ENCODE assay signal across 8 mouse cellular contexts in the genomic region with DNA sequence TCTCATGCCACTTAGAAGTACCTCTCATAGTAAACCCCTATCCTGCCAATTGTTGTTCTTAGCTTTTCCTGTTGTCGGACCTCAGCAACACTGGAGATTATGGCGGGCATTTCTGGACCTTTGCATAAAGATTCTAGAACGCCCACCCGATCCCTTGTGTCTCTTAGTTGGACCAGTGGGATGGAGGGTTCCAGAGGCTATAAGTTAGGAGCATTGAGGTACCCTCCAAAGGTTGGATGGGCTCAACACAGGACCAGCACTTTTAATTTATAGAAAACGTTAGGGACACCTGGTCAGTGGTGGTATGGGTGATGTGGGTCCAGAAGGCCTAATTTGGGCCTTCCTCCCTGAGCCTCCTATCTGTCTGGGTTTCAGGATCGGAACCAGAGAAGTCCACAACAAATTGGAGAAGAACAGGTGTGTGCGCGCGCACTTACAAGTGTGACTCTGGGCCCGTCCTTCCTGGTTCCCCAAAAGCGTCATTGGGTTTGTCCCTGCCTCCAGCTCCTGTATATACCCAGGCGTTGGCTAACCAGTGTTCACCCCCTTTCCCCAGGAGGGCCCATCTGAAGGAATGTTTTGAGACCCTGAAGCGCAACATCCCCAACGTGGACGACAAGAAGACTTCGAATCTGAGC. TPM values are rescaled to one million over a fixed set of nuclear protein-coding genes. Genes with fewer than 3 reads are reported as not detected.
DNase-seq lines count a peak whose midpoint lies in the region; ATAC-seq lines count a peak whose summit lies in the region.

No protein-coding gene starts in this region.

- ATAC-seq in hindbrain, embryonic 16.5 days, result no peak
- peak; percentile 0; the same call in 1 of the 2 replicates for ATAC-seq in midbrain, embryonic 15.5 days (replicated peaks)

- H3K4me3 ChIP-seq in embryonic facial prominence, embryonic 10.5 days, result peak overlapping the region; percentile 66
- peak overlapping the region; percentile 63 for H3K4me3 ChIP-seq in hindbrain, embryonic 16.5 days (ENCODE audit: low read length)
- peak overlapping the region; percentile 55 for H3K4me3 ChIP-seq in midbrain, embryonic 15.5 days

- H3K9ac ChIP-seq in hindbrain, embryonic 16.5 days (ENCODE audit: low read depth, low read length), result peak overlapping the region; percentile 67
- peak overlapping the region; percentile 51; the same call in 1 of the 2 replicates for H3K9ac ChIP-seq in midbrain, embryonic 15.5 days

- peak overlapping the region; percentile 87 for H3K4me2 ChIP-seq in hindbrain, embryonic 16.5 days (ENCODE audit: low read length)
- H3K4me2 ChIP-seq in midbrain, embryonic 15.5 days, result peak overlapping the region; percentile 64

- H3K27ac ChIP-seq in embryonic facial prominence, embryonic 10.5 days (replicated peaks), result peak overlapping the region; percentile 93
- peak overlapping the region; percentile 89 for H3K27ac ChIP-seq in hindbrain, embryonic 16.5 days (ENCODE audit: low read depth, low read length)
- H3K27ac ChIP-seq in midbrain, embryonic 15.5 days, result peak overlapping the region; percentile 86

- intact Hi-C loops in left cerebral cortex, postnatal 10 days (cut with DNase I), result no loop called here

- H3K4me1 ChIP-seq in embryonic facial prominence, embryonic 10.5 days, result peaks cover 69% of the 10 kb centered on the region
- H3K4me1 ChIP-seq in hindbrain, embryonic 16.5 days (ENCODE audit: control insufficient read depth, insufficient read depth, low read depth, low read length), result peaks cover 32% of the 10 kb centered on the region
- peaks cover 52% of the 10 kb centered on the region for H3K4me1 ChIP-seq in midbrain, embryonic 15.5 days

- H3K9me3 ChIP-seq in embryonic facial prominence, embryonic 10.5 days, result no peaks in the 10 kb centered on the region
- no peaks in the 10 kb centered on the region for H3K9me3 ChIP-seq in hindbrain, embryonic 16.5 days (ENCODE audit: control insufficient read depth, low read length)
- H3K9me3 ChIP-seq in midbrain, embryonic 15.5 days, result no peaks in the 10 kb centered on the region

- H3K27me3 ChIP-seq in embryonic facial prominence, embryonic 10.5 days (replicated peaks; ENCODE audit: low read depth, poor library complexity, severe bottlenecking), result peaks cover 3% of the 10 kb centered on the region; the same call in 1 of the 2 replicates
- no peaks in the 10 kb centered on the region for H3K27me3 ChIP-seq in hindbrain, embryonic 16.5 days (replicated peaks; ENCODE audit: control insufficient read depth, insufficient read depth, low read length)
- no peaks in the 10 kb centered on the region for H3K27me3 ChIP-seq in midbrain, embryonic 15.5 days (replicated peaks)

- H3K36me3 ChIP-seq in embryonic facial prominence, embryonic 10.5 days (replicated peaks), result peaks cover 43% of the 10 kb centered on the region
- H3K36me3 ChIP-seq in hindbrain, embryonic 16.5 days (ENCODE audit: control insufficient read depth, insufficient read depth, low read length), result peaks cover 7% of the 10 kb centered on the region; the same call in 1 of the 2 replicates
- H3K36me3 ChIP-seq in midbrain, embryonic 15.5 days (replicated peaks), result peaks cover 1% of the 10 kb centered on the region

- DNase-seq in layer of hippocampus, adult 11-12 months (ENCODE audit: low spot score), result peak; percentile 17
- DNase-seq in layer of hippocampus, postnatal 10 days (ENCODE audit: low spot score in 2 of 2), result no peak
- no peak for DNase-seq in embryonic facial prominence, embryonic 10.5 days (ENCODE audit: low spot score)
- no peak for DNase-seq in gastrocnemius, postnatal 10 days
- DNase-seq in left cerebral cortex, postnatal 10 days (ENCODE audit: extremely low spot score in 1 of 2, low spot score in 2 of 2), result no peak
- no peak for DNase-seq in Muller cell, postnatal 12 days (ENCODE audit: inconsistent ontology term)

- 43% methylated on average over 16 of the region's 16 CpGs for whole genome bisulfite sequencing in embryonic facial prominence, embryonic 10.5 days
- 48% methylated on average over 16 of the region's 16 CpGs for WGBS in hindbrain, embryonic 16.5 days
- WGBS in midbrain, embryonic 15.5 days, result 50% methylated on average over 16 of the region's 16 CpGs

RNA-seq across cellular contexts. Expression of a gene that starts 6.5 kb away (rescaled TPM):
- 10 to 100 TPM; 31.9 to 34.6 TPM for total RNA-seq in layer of hippocampus, postnatal 10 days (2021)
- polyA plus RNA-seq in embryonic facial prominence, embryonic 10.5 days (2016; fragmentation: Nextera tagmentation; extraction: Ambion mirVana), result 5.2 and 5.3 TPM in 2 replicates
- 7.3 and 8.4 TPM in 2 replicates for polyA plus RNA-seq in hindbrain, embryonic 16.5 days (2015; fragmentation: Nextera tagmentation; extraction: Ambion mirVana)
- polyA plus RNA-seq in midbrain, embryonic 15.5 days (2015; fragmentation: Nextera tagmentation; extraction: Ambion mirVana), result 9.9 and 10.2 TPM in 2 replicates
- 1 to 10 TPM; 7.6 to 9.8 TPM for total RNA-seq in gastrocnemius, postnatal 10 days (2021)
- 10 to 100 TPM; 33.5 to 34.9 TPM for total RNA-seq in left cerebral cortex, postnatal 10 days (2021)

RNA-seq across cellular contexts. Expression of a gene that starts 59.7 kb away (rescaled TPM):
- 10 to 100 TPM; 69.9 to 76.1 TPM for total RNA-seq in layer of hippocampus, postnatal 10 days (2021)
- 4.4 and 4.7 TPM in 2 replicates for polyA plus RNA-seq in embryonic facial prominence, embryonic 10.5 days (2016; fragmentation: Nextera tagmentation; extraction: Ambion mirVana)
- polyA plus RNA-seq in hindbrain, embryonic 16.5 days (2015; fragmentation: Nextera tagmentation; extraction: Ambion mirVana), result 25.1 and 27.2 TPM in 2 replicates
- 31.2 and 33.9 TPM in 2 replicates for polyA plus RNA-seq in midbrain, embryonic 15.5 days (2015; fragmentation: Nextera tagmentation; extraction: Ambion mirVana)
- 1 to 10 TPM; 4.6 to 6.9 TPM for total RNA-seq in gastrocnemius, postnatal 10 days (2021)
- 10 to 100 TPM; 60.5 to 65.2 TPM for total RNA-seq in left cerebral cortex, postnatal 10 days (2021)

Comparison
In these comparisons a context has a peak if more than half of its experiments do, and no peak if none do; other contexts are left out.
1. RNA of a gene that starts 59.7 kb away (total RNA-seq): 69.9 to 76.1 TPM in layer of hippocampus, postnatal 10 days and 60.5 to 65.2 TPM in left cerebral cortex, postnatal 10 days; 4.6 to 6.9 TPM in gastrocnemius, postnatal 10 days; every median in the first group is over 4 times any median in the second.
2. Peak in every context shown above with its lines, with median percentiles within 50 percentile points of each other: H3K27ac ChIP-seq and H3K4me3 ChIP-seq.